Mouse (Mus musculus): Measurements from ENCODE around the gene Nhs.

The Nhs gene

GRCm38 (mm10) chrX:161925973-161926682 lies 233.4 kb downstream of the Nhs start:
- DNase-seq: no peak

GRCm38 (mm10) chrX:161922655-161923054 lies 236.9 kb downstream of the Nhs start:
- peak in 1 of 2 experiments; percentile 46 for DNase-seq

GRCm38 (mm10) chrX:161921581-161921980 lies 237.9 kb downstream of the Nhs start:
- DNase-seq: no peak

- peak; percentile 26 to 43 for DNase-seq
Measured at GRCm38 (mm10) chrX:161909963-161910362, 249.6 kb downstream of the Nhs start.

- peak; percentile 22 to 25 for DNase-seq
Measured at GRCm38 (mm10) chrX:161908652-161909403, 250.7 kb downstream of the Nhs start.

GRCm38 (mm10) chrX:161907595-161908592 lies 251.6 kb downstream of the Nhs start:
- DNase-seq: peak; percentile 11 to 21

GRCm38 (mm10) chrX:161894442-161894841 lies 265.1 kb downstream of the Nhs start:
- no peak for DNase-seq

- DNase-seq: peak in 1 of 2 experiments; percentile 8
Measured at GRCm38 (mm10) chrX:161883661-161884060, 275.9 kb downstream of the Nhs start.

- no peak for DNase-seq
Measured at GRCm38 (mm10) chrX:161877123-161877522, 282.4 kb downstream of the Nhs start.

GRCm38 (mm10) chrX:161873511-161873910 lies 286.0 kb downstream of the Nhs start:
- peak in 1 of 2 experiments; percentile 31 for DNase-seq

GRCm38 (mm10) chrX:161871306-161871705 lies 288.2 kb downstream of the Nhs start:
- DNase-seq: no peak

GRCm38 (mm10) chrX:161855630-161856029 lies 303.9 kb downstream of the Nhs start:
- DNase-seq: no peak

GRCm38 (mm10) chrX:161853626-161854312 lies 305.8 kb downstream of the Nhs start:
- no peak for DNase-seq

- peak in 1 of 2 experiments; percentile 16 for DNase-seq
Measured at GRCm38 (mm10) chrX:161826186-161826585, 333.3 kb downstream of the Nhs start.

- peak; percentile 27 to 47 for DNase-seq
Measured at GRCm38 (mm10) chrX:161790182-161790581, 369.3 kb downstream of the Nhs start.

Measured in cerebellum, postnatal 25 days (tissue).